Mouse (Mus musculus) spleen, adult 18-20 months (tissue): Measurements from ENCODE around the gene Suv39h1.
"Not testable (repeated sequence)": the region's sequence is repeated elsewhere in the genome, so short reads cannot be mapped to it uniquely, and the experiment has no call there.

Source experiments
- DNase-seq, 2 experiments: peaks; one replicate each; pipeline ENCODE4 v3.0.0; 2022; ENCODE audit warnings: mixed read lengths in 2 of 2

Gene Suv39h1

DNA sequence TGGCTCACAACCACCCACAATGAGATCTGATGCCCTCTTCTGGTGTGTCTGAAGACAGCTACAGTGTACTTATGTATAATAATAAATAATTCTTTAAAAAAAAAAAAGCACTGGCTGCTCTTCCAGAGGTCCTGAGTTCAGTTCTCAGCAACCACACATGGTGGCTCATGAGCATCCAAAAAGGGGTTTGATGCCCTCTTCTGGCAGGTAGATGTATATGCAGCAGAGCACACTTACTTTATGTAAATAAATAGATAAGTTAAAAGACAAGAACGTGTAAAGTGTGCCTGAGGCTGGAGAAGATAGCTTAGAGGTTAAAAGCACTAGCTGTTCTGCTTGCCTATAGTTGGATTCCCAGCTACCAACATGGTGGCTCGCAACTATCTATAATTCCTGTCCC, 49.8 kb downstream of the Suv39h1 start:
- no peak for DNase-seq

DNA sequence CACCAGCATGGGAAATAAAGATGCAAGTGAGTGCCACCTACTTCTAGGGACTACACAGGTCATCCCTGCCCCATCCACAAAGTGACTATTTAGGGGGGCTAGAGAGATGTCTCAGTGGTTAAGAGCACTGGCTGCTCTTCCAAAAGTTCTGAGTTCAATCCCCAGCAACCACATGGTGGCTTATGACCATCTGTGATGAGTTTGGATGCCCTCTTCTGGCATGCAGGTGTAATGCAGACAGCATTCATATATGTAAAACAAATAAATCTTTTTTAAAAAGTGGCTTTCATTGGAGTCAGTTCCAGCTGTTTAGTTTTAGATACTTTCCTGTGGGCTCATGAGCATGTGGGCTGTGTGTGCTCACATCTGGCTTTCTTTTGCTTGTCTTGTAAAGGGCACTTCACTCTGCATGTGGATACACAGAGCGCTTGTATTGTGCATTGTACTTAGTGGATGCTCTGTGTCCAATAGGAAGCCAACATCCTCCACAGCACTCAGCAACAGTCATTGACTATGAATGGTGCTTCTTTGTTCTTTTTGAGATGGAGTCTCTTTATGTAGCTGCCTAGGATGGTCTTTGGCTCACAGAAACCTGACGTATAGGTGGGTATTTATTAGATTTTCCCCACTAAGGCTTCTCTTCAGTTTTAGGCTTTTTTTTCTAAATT, 54.3 kb downstream of the Suv39h1 start:
- no peak for DNase-seq

DNA sequence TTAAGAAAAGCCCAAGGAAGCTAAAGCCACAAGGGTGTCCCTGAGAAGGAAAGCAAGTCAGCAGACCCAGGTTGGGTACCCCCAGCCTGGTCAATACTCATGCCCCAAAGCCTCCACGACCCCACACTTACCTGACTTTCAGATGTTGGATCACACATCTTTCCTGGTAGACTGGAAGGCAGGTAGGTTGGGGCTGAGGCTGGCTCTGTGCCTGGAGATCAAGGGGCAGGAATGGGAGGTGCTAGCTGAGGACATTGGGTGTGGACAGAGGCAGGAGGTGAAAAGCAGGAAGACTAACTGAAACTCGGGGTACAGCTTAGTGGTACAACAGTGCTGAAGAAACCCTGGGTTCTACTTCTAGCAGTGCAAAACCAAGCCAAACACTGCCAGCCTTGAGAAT, 56.3 kb downstream of the Suv39h1 start, which contains the start of gene Glod5:
Gene Glod5, minus strand, starts transcription at position 207 of the 400 bp plus-strand sequence.
- no peak for DNase-seq

DNA sequence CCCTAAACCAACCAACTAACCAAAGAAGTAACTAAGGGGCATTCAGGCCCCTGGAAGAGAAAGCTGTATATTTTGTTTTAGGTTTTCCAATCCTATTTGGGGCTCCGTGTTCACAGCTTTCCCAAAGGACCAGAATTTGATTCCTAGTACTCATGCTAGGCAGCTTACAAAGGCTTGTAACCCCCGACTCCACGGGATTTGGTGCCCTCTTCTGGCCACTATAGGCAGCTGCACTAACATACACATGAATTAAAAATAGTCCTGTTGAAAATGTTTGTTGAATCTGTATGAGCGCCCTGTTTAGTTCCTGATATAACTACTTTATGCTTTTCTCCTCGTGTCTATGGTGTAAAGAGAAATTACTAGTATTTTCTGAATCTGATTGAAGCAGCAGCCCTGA, 57.4 kb downstream of the Suv39h1 start:
- DNase-seq = peak in 1 of 2 experiments; percentile 10

DNA sequence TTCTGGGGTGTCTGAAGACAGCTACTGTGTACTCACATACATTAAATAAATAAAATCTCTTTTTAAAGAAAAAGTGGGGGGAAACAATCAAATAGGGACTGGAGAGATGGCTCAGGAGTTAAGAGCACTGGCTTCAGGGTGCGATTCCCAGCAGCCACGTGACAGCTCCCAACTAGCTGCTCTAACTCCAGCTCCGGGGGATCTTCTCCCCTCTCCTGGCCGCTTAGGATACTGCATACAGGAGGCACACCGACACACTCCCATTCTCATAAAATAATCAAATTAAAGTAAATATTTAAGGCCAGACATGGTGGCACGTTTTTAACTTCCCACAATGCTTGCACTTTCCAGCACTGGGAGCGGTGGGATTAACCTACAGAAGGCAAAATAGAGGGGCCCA, 58.9 kb downstream of the Suv39h1 start:
- not testable (repeated sequence) for DNase-seq

DNA sequence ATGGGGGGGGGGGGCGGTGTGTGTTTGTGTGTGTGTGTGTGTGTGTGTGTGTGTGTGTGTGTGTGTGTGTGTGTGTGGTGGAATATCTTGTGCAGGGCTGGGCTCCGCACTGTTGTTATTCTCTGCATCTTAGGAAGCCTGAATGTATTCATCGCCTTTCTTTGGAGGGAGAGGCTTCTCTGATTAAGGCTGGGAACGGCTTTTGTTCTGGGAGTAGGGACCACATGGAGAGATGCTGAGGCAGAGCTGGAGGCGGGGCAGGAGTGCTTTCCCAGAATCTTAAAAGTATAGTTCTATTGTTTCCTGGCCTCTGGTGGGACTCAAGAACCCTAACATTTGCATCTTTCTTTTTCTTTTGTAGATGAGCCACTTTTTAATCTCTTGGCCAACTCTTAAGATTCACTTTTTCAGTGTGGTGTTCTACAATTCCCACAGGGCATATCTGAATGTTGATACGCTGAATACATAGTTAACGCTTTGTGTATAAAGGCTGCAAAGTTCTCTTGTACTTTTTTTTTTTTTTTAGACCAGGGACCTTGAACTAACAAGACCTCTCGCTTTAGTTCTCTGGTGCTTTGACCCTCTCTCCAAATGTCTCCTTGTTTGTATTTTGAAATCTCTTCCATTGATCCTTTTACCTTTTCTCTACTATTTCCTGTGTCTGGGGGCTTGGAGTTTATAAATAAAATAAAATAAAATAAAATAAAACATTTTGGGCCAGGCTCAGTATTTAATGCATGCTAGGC, 60.8 kb downstream of the Suv39h1 start:
- DNase-seq = no peak

DNA sequence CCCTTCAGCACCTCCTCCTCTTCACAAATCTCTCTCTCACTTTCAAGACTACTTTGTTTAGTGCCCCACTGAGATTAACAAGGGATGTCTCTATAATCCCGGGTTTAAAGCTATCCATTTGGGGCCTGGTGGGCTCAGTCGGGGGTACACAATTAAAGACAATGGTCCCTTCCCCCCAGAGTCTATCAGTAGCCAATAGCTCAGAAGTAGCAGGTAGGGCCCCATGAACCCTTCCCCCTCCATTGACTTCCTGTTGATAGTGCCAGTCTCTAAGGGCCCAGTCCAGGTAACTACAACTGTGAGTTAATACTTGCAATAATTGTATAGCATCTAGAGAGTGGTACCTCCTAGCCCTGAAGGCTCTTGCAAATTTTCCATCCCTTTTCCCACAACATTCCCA, 61.4 kb downstream of the Suv39h1 start:
- no peak for DNase-seq
